Mouse (Mus musculus): ENCODE data around the gene Prlr.

Prlr gene

DNA sequence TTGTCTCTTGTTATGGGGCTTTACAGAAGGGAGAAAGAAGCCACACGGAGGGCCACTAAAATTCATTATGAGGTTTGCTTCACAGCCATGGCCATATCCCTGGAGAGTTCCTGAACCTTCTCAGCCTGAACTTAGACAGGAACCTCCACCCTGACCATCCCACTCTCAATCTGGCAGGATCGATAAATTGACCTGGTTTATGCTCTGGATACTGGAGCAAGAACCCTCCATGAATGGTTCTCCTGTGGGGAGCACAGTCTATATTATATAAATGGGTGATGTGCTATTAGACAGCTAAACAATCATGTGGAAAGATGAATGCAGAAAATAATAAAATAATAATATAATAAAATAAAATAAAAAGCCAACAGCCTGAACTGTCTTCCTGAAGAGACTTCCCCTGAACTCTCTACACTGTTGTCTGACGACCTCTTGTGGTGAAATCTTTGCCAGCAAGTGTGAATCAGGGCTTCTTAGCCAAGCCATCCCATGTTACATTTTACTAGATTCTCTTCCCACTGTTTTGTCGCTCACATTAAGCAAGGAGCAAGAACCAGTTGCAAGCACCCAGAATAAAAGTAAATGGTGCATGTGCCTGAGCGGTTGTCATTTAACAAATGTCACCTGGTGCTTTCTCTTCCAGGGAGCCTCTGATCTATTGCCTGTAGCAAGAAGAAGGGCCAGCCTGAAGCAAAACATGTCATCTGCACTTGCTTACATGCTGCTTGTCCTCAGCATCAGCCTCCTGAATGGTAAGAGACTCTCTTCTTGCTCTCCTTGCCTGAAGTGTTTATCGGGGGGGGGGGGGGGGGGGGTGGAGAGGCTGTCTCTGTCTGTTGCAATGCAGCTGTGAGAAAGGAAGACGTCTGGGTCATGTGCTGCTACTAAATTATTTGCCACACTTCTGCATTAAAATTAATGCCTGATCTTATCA lies 136.8 kb downstream of the Prlr start:
- intact Hi-C loops (cut with DNase I), result loop anchor here (2.0 to 10.0 kb wide), 2 partner anchors 135 to 859 kb away; no protein-coding TSS in a partner anchor

DNA sequence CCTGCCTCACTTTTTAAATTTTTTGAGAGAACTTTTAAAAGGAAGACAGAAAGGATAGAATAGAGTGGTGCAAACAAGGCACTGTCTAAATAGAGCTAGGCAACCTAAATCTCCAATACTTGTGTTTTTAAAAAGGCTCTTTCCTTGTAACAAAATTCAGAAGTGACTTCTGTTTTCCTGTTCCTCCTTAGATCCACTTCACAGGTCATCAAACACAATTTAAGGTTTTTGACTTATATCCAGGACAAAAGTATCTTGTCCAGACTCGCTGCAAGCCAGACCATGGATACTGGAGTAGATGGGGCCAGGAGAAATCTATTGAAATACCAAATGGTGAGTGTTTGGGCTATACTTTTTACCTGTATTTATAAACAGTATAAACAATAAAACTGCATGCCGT lies 148.0 kb downstream of the Prlr start, which contains the start of gene Gm21973:
Gm21973 (plus strand) TSS at position 301 of the 400 bp plus-strand sequence.
- intact Hi-C loops (cut with DNase I), result no loop called here

GRCm38 (mm10) chr15:10330626-10331025 lies 153.6 kb downstream of the Prlr start:
- intact Hi-C loops (cut with DNase I), result loop anchor here (5.0 to 10.0 kb wide), 2 partner anchors 47 to 114 kb away; no protein-coding TSS in a partner anchor

DNA sequence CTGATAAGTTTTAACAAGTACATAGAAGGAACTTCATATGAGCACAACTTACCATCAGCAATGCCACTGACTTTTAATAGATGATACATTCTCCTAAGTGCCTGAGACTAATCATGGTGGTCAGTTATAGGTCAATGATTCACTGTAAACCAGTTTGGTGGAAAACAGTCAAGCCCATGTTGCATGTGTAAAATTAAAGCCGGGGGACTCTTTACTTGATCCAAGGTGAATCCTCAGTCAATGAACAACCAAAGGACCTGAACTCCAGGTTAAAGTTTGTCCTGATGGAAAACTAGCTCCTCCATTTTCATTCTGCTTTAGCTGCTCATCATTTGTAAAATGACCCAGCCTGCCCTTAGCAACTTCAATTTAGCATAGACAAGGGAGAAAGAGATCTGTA lies 155.5 kb downstream of the Prlr start:
- intact Hi-C loops (cut with DNase I), result loop anchor here (5.0 to 10.0 kb wide), 2 partner anchors 45 to 112 kb away; no protein-coding TSS in a partner anchor

- intact Hi-C loops (cut with DNase I), result loop anchor here (10.0 kb wide), 1 partner anchor 106 kb away; no protein-coding TSS in a partner anchor
Observed at GRCm38 (mm10) chr15:10338606-10339005, 161.6 kb downstream of the Prlr start.

GRCm38 (mm10) chr15:10347044-10347443 lies 170.0 kb downstream of the Prlr start:
- intact Hi-C loops (cut with DNase I), result no loop called here

GRCm38 (mm10) chr15:10358039-10358948 lies 181.3 kb downstream of the Prlr start, which contains the start of gene Agxt2:
Gene Agxt2, plus strand, starts transcription at chr15:10358532.
- intact Hi-C loops (cut with DNase I), result no loop called here

GRCm38 (mm10) chr15:10366331-10366730 lies 189.3 kb downstream of the Prlr start:
- intact Hi-C loops (cut with DNase I), result no loop called here

- intact Hi-C loops (cut with DNase I), result loop anchor here (5.0 kb wide), 1 partner anchor 43 kb away; no protein-coding TSS in a partner anchor
Observed at GRCm38 (mm10) chr15:10375404-10375803, 198.4 kb downstream of the Prlr start.

GRCm38 (mm10) chr15:10378338-10378959 lies 201.4 kb downstream of the Prlr start:
- intact Hi-C loops (cut with DNase I), result loop anchor here (5.0 kb wide), 1 partner anchor 46 kb away; no protein-coding TSS in a partner anchor

- intact Hi-C loops (cut with DNase I), result loop anchor here (5.0 kb wide), 1 partner anchor 48 kb away; no protein-coding TSS in a partner anchor
Observed at GRCm38 (mm10) chr15:10379757-10380458, 202.9 kb downstream of the Prlr start.

DNA sequence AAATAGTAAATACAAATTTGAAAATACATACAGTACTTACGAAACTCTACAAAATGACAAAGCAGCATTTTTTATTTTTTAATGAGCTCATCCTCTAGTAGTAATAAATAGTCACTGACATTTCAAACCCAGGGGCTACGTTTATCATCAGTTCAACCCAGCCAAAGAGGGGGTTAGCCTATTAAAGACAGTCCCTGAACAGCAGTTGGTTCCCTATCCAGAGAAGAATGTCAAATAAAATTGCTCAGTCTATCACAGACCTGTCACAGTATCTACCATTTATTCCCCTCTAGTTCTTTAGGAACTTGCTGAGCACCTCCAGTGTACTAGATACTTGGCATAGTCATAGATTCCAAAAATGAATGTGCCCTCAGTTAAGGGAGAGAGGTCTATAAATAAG lies 210.2 kb downstream of the Prlr start:
- intact Hi-C loops (cut with DNase I), result no loop called here
